Comparison of ENCODE assay signal across 39 mouse cellular contexts in genomic region chr1:172903313-172903712, GRCm38 (mm10). TPM values are rescaled to one million over a fixed set of nuclear protein-coding genes. Genes with fewer than 3 reads are reported as not detected.
"Had no signal": no experiment of that assay in that cellular context is flagged by ENCODE, and none has a peak within 500 bp of the region (broad histone marks: within the 10 kb centered on the region; RNA-seq: fewer than 3 reads in every experiment).

No protein-coding gene starts in this region.

- H3K27me3 ChIP-seq: heart, embryonic 13.5 days; heart, embryonic 15.5 days; hindbrain, embryonic 13.5 days; hindbrain, embryonic 15.5 days; kidney, embryonic 15.5 days; limb, embryonic 13.5 days; limb, embryonic 15.5 days had no signal

- H3K4me2 ChIP-seq: heart, embryonic 11.5 days; heart, embryonic 13.5 days; heart, embryonic 15.5 days; hindbrain, embryonic 13.5 days; hindbrain, embryonic 15.5 days; kidney, embryonic 15.5 days; limb, embryonic 13.5 days; limb, embryonic 15.5 days had no signal

- DNase-seq: gastrocnemius, adult 2 months; gastrocnemius, postnatal 10 days; gastrocnemius, postnatal 25 days; heart, adult 18-20 months; heart, postnatal 14 days; heart, postnatal 36 days; kidney, adult 11 months; kidney, adult 2 months; kidney, adult 9 months; kidney, postnatal 14 days; kidney, postnatal 36 days; layer of hippocampus, adult 9-11 months; lung, adult 2 months had no signal

- H3K4me3 ChIP-seq: gastrocnemius, adult 2 months; heart, embryonic 13.5 days; heart, embryonic 15.5 days; hindbrain, embryonic 13.5 days; hindbrain, embryonic 15.5 days; kidney, embryonic 15.5 days; left cerebral cortex, adult 2 months; limb, embryonic 13.5 days; limb, embryonic 15.5 days had no signal

- H3K9me3 ChIP-seq: heart, embryonic 13.5 days; heart, embryonic 15.5 days; hindbrain, embryonic 13.5 days; hindbrain, embryonic 15.5 days; kidney, embryonic 15.5 days; limb, embryonic 13.5 days; limb, embryonic 15.5 days had no signal

- H3K4me1 ChIP-seq: heart, embryonic 13.5 days; heart, embryonic 15.5 days; hindbrain, embryonic 13.5 days; hindbrain, embryonic 15.5 days; kidney, embryonic 15.5 days; limb, embryonic 13.5 days; limb, embryonic 15.5 days had no signal

- H3K36me3 ChIP-seq: heart, embryonic 13.5 days; heart, embryonic 15.5 days; hindbrain, embryonic 13.5 days; hindbrain, embryonic 15.5 days; kidney, embryonic 15.5 days; limb, embryonic 13.5 days; limb, embryonic 15.5 days had no signal

- H3K9ac ChIP-seq: heart, embryonic 13.5 days; heart, embryonic 15.5 days; hindbrain, embryonic 13.5 days; hindbrain, embryonic 15.5 days; kidney, embryonic 15.5 days; limb, embryonic 13.5 days; limb, embryonic 15.5 days had no signal

- H3K27ac ChIP-seq: gastrocnemius, adult 2 months; heart, embryonic 13.5 days; heart, embryonic 15.5 days; hindbrain, embryonic 13.5 days; hindbrain, embryonic 15.5 days; hindbrain, postnatal 0 days; kidney, embryonic 15.5 days; kidney, postnatal 0 days; left cerebral cortex, adult 2 months; limb, embryonic 13.5 days; limb, embryonic 15.5 days had no signal

- ATAC-seq: hindbrain, postnatal 0 days; intestine, embryonic 16.5 days had no signal

RNA-seq across cellular contexts. Expression of gene Apcs, which starts 8.5 kb away (rescaled TPM):
- total RNA-seq: gastrocnemius, adult 2 months; gastrocnemius, postnatal 10 days; gastrocnemius, postnatal 25 days; granulocyte monocyte progenitor cell, adult 5-6 weeks; heart, adult 18-20 months; heart, postnatal 14 days; heart, postnatal 36 days; hematopoietic stem cell, adult 5-6 weeks; hindbrain, postnatal 0 days; layer of hippocampus, adult 18-20 months; layer of hippocampus, adult 8-10 months; layer of hippocampus, postnatal 25 days; left cerebral cortex, adult 2 months; left cerebral cortex, postnatal 14 days; left cerebral cortex, postnatal 36 days had no signal
- polyA plus RNA-seq: frontal cortex, adult 2 months; heart, embryonic 13.5 days; heart, embryonic 15.5 days; hindbrain, embryonic 11.5 days; hindbrain, embryonic 13.5 days; hindbrain, embryonic 15.5 days; hindbrain, postnatal 0 days; kidney, adult 2 months; large intestine, adult 2 months; limb, embryonic 11.5 days; limb, embryonic 13.5 days; limb, embryonic 15.5 days had no signal

RNA-seq across cellular contexts. Expression of gene Olfr16, which starts 46.9 kb away (rescaled TPM):
- total RNA-seq: gastrocnemius, adult 2 months; gastrocnemius, postnatal 10 days; gastrocnemius, postnatal 25 days; gastrocnemius, postnatal 4 days; granulocyte monocyte progenitor cell, adult 5-6 weeks; heart, adult 18-20 months; heart, postnatal 14 days; heart, postnatal 36 days; hematopoietic stem cell, adult 5-6 weeks; hindbrain, postnatal 0 days; layer of hippocampus, adult 18-20 months; layer of hippocampus, adult 8-10 months; layer of hippocampus, postnatal 25 days; left cerebral cortex, adult 2 months; left cerebral cortex, postnatal 14 days; left cerebral cortex, postnatal 36 days had no signal
- polyA plus RNA-seq: frontal cortex, adult 2 months; heart, embryonic 11.5 days; heart, embryonic 13.5 days; heart, embryonic 15.5 days; heart, postnatal 0 days; hindbrain, embryonic 11.5 days; hindbrain, embryonic 13.5 days; hindbrain, embryonic 15.5 days; hindbrain, postnatal 0 days; intestine, embryonic 14.5 days; intestine, embryonic 16.5 days; kidney, adult 2 months; kidney, embryonic 15.5 days; kidney, postnatal 0 days; large intestine, adult 2 months; limb, embryonic 11.5 days; limb, embryonic 13.5 days; limb, embryonic 15.5 days; lung, adult 2 months had no signal
